Mouse (Mus musculus): ENCODE results near the gene Focad.

Focad gene

GRCm38 (mm10) chr4:88094062-88094767 lies at the start of gene Focad:
Gene Focad, plus strand, starts transcription at chr4:88094629.
- peak; percentile 59 for DNase-seq (ENCODE audit: extremely low read depth, low read depth, low spot score)

GRCm38 (mm10) chr4:88045151-88045550 lies 49.3 kb upstream of the Focad start:
- DNase-seq (ENCODE audit: extremely low read depth, low read depth, low spot score): no peak

- no peak for DNase-seq (ENCODE audit: extremely low read depth, low read depth, low spot score)
Measured at GRCm38 (mm10) chr4:88046280-88046679, 48.1 kb upstream of the Focad start.

GRCm38 (mm10) chr4:88075388-88075787 lies 19.0 kb upstream of the Focad start:
- DNase-seq (ENCODE audit: extremely low read depth, low read depth, low spot score): no peak

GRCm38 (mm10) chr4:88078983-88079382 lies 15.4 kb upstream of the Focad start:
- DNase-seq (ENCODE audit: extremely low read depth, low read depth, low spot score): no peak

- DNase-seq (ENCODE audit: extremely low read depth, low read depth, low spot score): no peak
Measured at GRCm38 (mm10) chr4:88081417-88081816, 13.0 kb upstream of the Focad start.

GRCm38 (mm10) chr4:88081885-88082284 lies 12.5 kb upstream of the Focad start:
- DNase-seq (ENCODE audit: extremely low read depth, low read depth, low spot score): no peak

- no peak for DNase-seq (ENCODE audit: extremely low read depth, low read depth, low spot score)
Measured at GRCm38 (mm10) chr4:88082381-88082780, 12.0 kb upstream of the Focad start.

GRCm38 (mm10) chr4:88083781-88084180 lies 10.6 kb upstream of the Focad start:
- DNase-seq (ENCODE audit: extremely low read depth, low read depth, low spot score): no peak

- DNase-seq (ENCODE audit: extremely low read depth, low read depth, low spot score): no peak
Measured at GRCm38 (mm10) chr4:88090316-88090715, 4.1 kb upstream of the Focad start.

- no peak for DNase-seq (ENCODE audit: extremely low read depth, low read depth, low spot score)
Measured at GRCm38 (mm10) chr4:88094768-88095420, 465 bp downstream of the Focad start.

- no peak for DNase-seq (ENCODE audit: extremely low read depth, low read depth, low spot score)
Measured at GRCm38 (mm10) chr4:88095693-88096092, 1.3 kb downstream of the Focad start.

GRCm38 (mm10) chr4:88108585-88108984 lies 14.2 kb downstream of the Focad start:
- DNase-seq (ENCODE audit: extremely low read depth, low read depth, low spot score): no peak

- no peak for DNase-seq (ENCODE audit: extremely low read depth, low read depth, low spot score)
Measured at GRCm38 (mm10) chr4:88117331-88117730, 22.9 kb downstream of the Focad start.

GRCm38 (mm10) chr4:88117942-88118341 lies 23.5 kb downstream of the Focad start:
- no peak for DNase-seq (ENCODE audit: extremely low read depth, low read depth, low spot score)

GRCm38 (mm10) chr4:88118750-88119395 lies 24.4 kb downstream of the Focad start:
- no peak for DNase-seq (ENCODE audit: extremely low read depth, low read depth, low spot score)

GRCm38 (mm10) chr4:88120091-88120490 lies 25.7 kb downstream of the Focad start:
- DNase-seq (ENCODE audit: extremely low read depth, low read depth, low spot score): no peak

GRCm38 (mm10) chr4:88122472-88122871 lies 28.0 kb downstream of the Focad start:
- no peak for DNase-seq (ENCODE audit: extremely low read depth, low read depth, low spot score)

GRCm38 (mm10) chr4:88135936-88136335 lies 41.5 kb downstream of the Focad start:
- DNase-seq (ENCODE audit: extremely low read depth, low read depth, low spot score): no peak

- no peak for DNase-seq (ENCODE audit: extremely low read depth, low read depth, low spot score)
Measured at GRCm38 (mm10) chr4:88136528-88136927, 42.1 kb downstream of the Focad start.

GRCm38 (mm10) chr4:88138366-88138917 lies 44.0 kb downstream of the Focad start:
- peak; percentile 80 for DNase-seq (ENCODE audit: extremely low read depth, low read depth, low spot score)

GRCm38 (mm10) chr4:88149462-88149861 lies 55.0 kb downstream of the Focad start:
- no peak for DNase-seq (ENCODE audit: extremely low read depth, low read depth, low spot score)

Data from fat pad, adult 2 months (tissue).